Mouse (Mus musculus) limb, embryonic 14.5 days (tissue): Measurements from ENCODE around the gene Ubl3. TPM values are rescaled to one million over a fixed set of nuclear protein-coding genes. Genes with fewer than 3 reads are reported as not detected.
A peak's percentile ranks its signal among the peaks of the same experiment; 100 is the strongest.

ENCODE experiments used
- ATAC-seq: fragments of 200-750 bp; cut with Nextera tagmentation; 2 replicates; pipeline ENCODE4 v1.8.0; 2017; ENCODE audit warnings: low read depth, moderate number of reproducible peaks, moderate TSS enrichment; ENCODE audit not compliant: low FRiP score
- DNase-seq: peaks from one replicate; pipeline ENCODE4 v3.0.0-alpha.2; 2015; ENCODE audit warnings: low spot score
- H3K27ac ChIP-seq: fragments of 300-500 bp; sonication (generic); replicated peaks from 2 replicates; pipeline ENCODE4 v1.5.1; 2014; ENCODE audit warnings: low read depth, mild to moderate bottlenecking, low read length, moderate library complexity, mixed read lengths
- H3K27me3 ChIP-seq: fragments of 300-500 bp; sonication (generic); 2 replicates; pipeline ENCODE4 v1.6.1; 2014; ENCODE audit warnings: low read length, mixed read lengths; ENCODE audit not compliant: control insufficient read depth, insufficient read depth
- H3K36me3 ChIP-seq: fragments of 300-500 bp; sonication (generic); 2 replicates; pipeline ENCODE4 v1.6.1; 2014; ENCODE audit warnings: mild to moderate bottlenecking, low read length, moderate library complexity, mixed read lengths; ENCODE audit not compliant: control insufficient read depth, insufficient read depth
- H3K4me1 ChIP-seq: fragments of 300-500 bp; sonication (generic); 2 replicates; pipeline ENCODE4 v1.6.1; 2014; ENCODE audit warnings: antibody characterized with exemption, low read length, mixed read lengths; ENCODE audit not compliant: control insufficient read depth, insufficient read depth
- H3K4me2 ChIP-seq: fragments of 300-500 bp; sonication (generic); replicated peaks from 2 replicates; pipeline ENCODE4 v1.6.1; 2014; ENCODE audit warnings: low read depth, mild to moderate bottlenecking, low read length, moderate library complexity; ENCODE audit not compliant: severe bottlenecking
- H3K4me3 ChIP-seq: fragments of 300-500 bp; sonication (generic); replicated peaks from 2 replicates; pipeline ENCODE4 v1.5.1; 2014; ENCODE audit warnings: low read length
- H3K9ac ChIP-seq: fragments of 300-500 bp; sonication (generic); 2 replicates; pipeline ENCODE4 v1.6.1; 2014; ENCODE audit warnings: mild to moderate bottlenecking, low read depth, low read length, moderate library complexity; ENCODE audit not compliant: severe bottlenecking
- H3K9me3 ChIP-seq: fragments of 300-500 bp; sonication (generic); 2 replicates; pipeline ENCODE4 v1.6.1; 2016; ENCODE audit warnings: low read length; ENCODE audit not compliant: control insufficient read depth
- POLR2A ChIP-seq: fragments of 200-500 bp; IDR thresholded peaks from 2 replicates; pipeline ENCODE4 v1.8.0; 2012; ENCODE audit warnings: inconsistent platforms, mild to moderate bottlenecking, moderate library complexity, borderline replicate concordance; ENCODE audit not compliant: insufficient read depth, insufficient read length; ENCODE audit errors: extremely low read depth
- WGBS: fragments of 180-500 bp; shearing (Covaris S2); extraction: QIAGEN DNeasy Blood & Tissue Kit; methylation state at CpG from one replicate; pipeline ENCODE4 v1.1.7; 2014; 5-methylcytosine and 5-hydroxymethylcytosine counted together
- polyA plus RNA-seq, 2 experiments: library from polyadenylated mRNA; depleted of rRNA in 1 of 2; stranded (reverse) in 1 of 2; unstranded in 1 of 2; fragments of >200 nt; fragmentation: Nextera tagmentation in 1 of 2; extraction: Ambion mirVana in 1 of 2; gene quantifications; 2 replicates each; pipeline versions ENCODE4 v1.2.1 to v1.2.3; 2012 to 2014

Ubl3 gene
- polyA plus RNA-seq, 2 experiments, result 30.3 to 73.6 TPM

DNA sequence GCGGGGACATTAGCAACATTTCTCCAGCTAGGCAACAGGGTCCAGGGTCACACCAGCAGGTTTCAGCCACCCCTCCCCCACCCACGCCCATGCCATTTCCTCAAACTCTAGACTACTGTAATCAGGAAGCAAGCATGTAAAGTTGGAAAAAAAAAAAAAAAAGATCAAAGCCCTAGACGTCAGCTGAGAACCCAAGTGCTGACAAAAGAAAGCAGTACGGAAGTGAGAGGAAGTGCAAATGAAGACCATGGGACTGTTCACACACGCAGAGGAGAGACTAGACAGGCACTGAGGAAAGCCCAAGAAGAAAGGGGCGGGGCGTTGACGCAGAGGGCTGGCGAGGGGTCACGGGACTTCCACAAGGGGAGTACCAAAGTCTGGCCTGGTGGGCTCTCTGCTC lies 57.4 kb downstream of the Ubl3 start:
- DNase-seq (no peak), ATAC-seq (no peak)
- H3K27ac ChIP-seq, result no peak overlapping the region
- no peak overlapping the region for H3K9ac ChIP-seq
- no peaks in the 10 kb centered on the region for H3K27me3 ChIP-seq
- 46% methylated on average over 10 of the region's 10 CpGs for WGBS
- no peak for TF ChIP-seq POLR2A
- H3K36me3 ChIP-seq, result no peaks in the 10 kb centered on the region
- H3K4me1 ChIP-seq, result peaks cover 8% of the 10 kb centered on the region
- H3K9me3 ChIP-seq, result no peaks in the 10 kb centered on the region
- no peak overlapping the region for H3K4me2 ChIP-seq
- H3K4me3 ChIP-seq, result no peak overlapping the region

DNA sequence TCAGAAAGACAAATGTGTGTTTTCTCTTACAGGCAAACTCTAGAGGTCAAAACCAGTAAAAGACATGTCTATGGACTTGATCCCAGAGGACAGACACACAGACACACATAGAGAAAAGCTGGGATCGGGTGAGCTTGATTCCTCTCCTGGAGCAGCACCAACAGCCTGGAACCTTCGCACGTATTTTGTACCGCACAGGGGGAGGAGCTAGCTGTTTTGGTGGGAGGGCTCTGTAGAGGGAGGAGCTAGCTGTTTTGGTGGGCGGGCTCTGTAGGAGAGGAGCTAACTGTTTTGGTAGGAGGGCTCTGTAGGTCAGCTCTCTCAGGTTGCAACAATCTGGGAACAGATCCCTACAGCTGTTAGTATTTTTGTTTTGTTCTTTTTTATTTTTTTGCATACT lies 58.3 kb downstream of the Ubl3 start:
- no peak for TF ChIP-seq POLR2A
- Histone ChIP-seq H3K4me3 (no peak overlapping the region), H3K9ac (no peak overlapping the region), H3K4me1 (peaks cover 15% of the 10 kb centered on the region), H3K9me3 (no peaks in the 10 kb centered on the region), H3K27me3 (no peaks in the 10 kb centered on the region), H3K36me3 (no peaks in the 10 kb centered on the region), H3K27ac (no peak overlapping the region), H3K4me2 (no peak overlapping the region)
- 94% methylated on average over 5 of the region's 5 CpGs for WGBS
- DNase-seq, result no peak
- no peak for ATAC-seq

GRCm38 (mm10) chr5:148493025-148493424 lies 59.6 kb downstream of the Ubl3 start:
- Histone ChIP-seq H3K4me1 (peaks cover 22% of the 10 kb centered on the region), H3K27me3 (no peaks in the 10 kb centered on the region), H3K9me3 (no peaks in the 10 kb centered on the region), H3K4me3 (no peak overlapping the region), H3K27ac (no peak overlapping the region), H3K36me3 (no peaks in the 10 kb centered on the region), H3K4me2 (no peak overlapping the region), H3K9ac (no peak overlapping the region)
- 88% methylated on average over 4 of the region's 4 CpGs for WGBS
- no peak for DNase-seq
- TF ChIP-seq POLR2A, result no peak
- ATAC-seq, result no peak

DNA sequence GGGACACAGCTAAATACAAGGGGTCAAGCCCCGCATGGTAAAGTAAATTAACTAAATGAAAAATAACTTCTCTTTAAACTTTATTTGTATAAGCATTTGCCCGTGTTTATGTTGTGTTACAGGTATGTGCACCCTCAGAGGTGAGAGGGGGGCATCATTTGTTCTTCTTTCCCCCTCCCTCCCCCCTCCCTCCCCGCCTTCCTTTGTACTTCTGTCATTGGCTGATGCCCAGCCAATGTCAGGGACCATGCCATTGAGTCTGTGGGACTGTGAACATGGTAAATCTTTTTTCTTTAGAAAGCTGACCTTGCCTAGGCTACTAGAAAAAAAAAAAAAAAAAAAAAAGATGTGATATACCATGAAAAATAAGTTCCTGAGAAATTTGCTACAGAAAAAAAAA lies 62.2 kb downstream of the Ubl3 start:
- ATAC-seq (no peak), DNase-seq (no peak)
- no peaks in the 10 kb centered on the region for H3K36me3 ChIP-seq
- TF ChIP-seq POLR2A, result no peak
- peak overlapping the region; percentile 39; the same call in 1 of the 2 replicates for H3K4me2 ChIP-seq
- WGBS, result 67% methylated on average over 3 of the region's 3 CpGs
- H3K9me3 ChIP-seq, result no peaks in the 10 kb centered on the region
- no peak overlapping the region for H3K9ac ChIP-seq
- no peaks in the 10 kb centered on the region for H3K27me3 ChIP-seq
- no peak overlapping the region for H3K4me3 ChIP-seq
- peaks cover 22% of the 10 kb centered on the region for H3K4me1 ChIP-seq
- peak overlapping the region; percentile 67 for H3K27ac ChIP-seq

- ATAC-seq (peak; percentile 62), DNase-seq (peak; percentile 83)
- peak overlapping the region; percentile 67 for H3K27ac ChIP-seq
- no peaks in the 10 kb centered on the region for H3K36me3 ChIP-seq
- no peak overlapping the region for H3K4me3 ChIP-seq
- 16% methylated on average over 10 of the region's 10 CpGs for WGBS
- H3K4me2 ChIP-seq, result peak overlapping the region; percentile 39
- no peaks in the 10 kb centered on the region for H3K9me3 ChIP-seq
- H3K4me1 ChIP-seq, result peaks cover 22% of the 10 kb centered on the region
- H3K9ac ChIP-seq, result no peak overlapping the region
- no peaks in the 10 kb centered on the region for H3K27me3 ChIP-seq
- TF ChIP-seq POLR2A, result no peak
These were observed 62.8 kb downstream of the Ubl3 start for GRCm38 (mm10) chr5:148489724-148490193.
